Mouse (Mus musculus) CH12.LX (cell line): ENCODE results near the gene Ubap1. TPM values are rescaled to one million over a fixed set of nuclear protein-coding genes. Genes with fewer than 3 reads are reported as not detected.

ENCODE experiments used
- DNase-seq: peaks from one replicate; pipeline ENCODE4 v3.0.0-alpha.2; 2013; ENCODE audit errors: extremely low read depth
- H3K27ac ChIP-seq: 2 replicates; pipeline ENCODE4 v1.5.1; 2012; ENCODE audit warnings: low read depth, mild to moderate bottlenecking, control low read depth, moderate library complexity; ENCODE audit not compliant: insufficient read depth
- H3K27me3 ChIP-seq: replicated peaks from 2 replicates; pipeline ENCODE3; 2012; ENCODE audit warnings: inconsistent platforms
- H3K36me3 ChIP-seq, 2 experiments: replicated peaks in 1 of 2; 2 replicates each; pipeline versions ENCODE3 to v1.6.1; 2012; ENCODE audit warnings: inconsistent platforms in 1 of 2, low read length in 1 of 2, mild to moderate bottlenecking in 1 of 2, mixed read lengths in 1 of 2, moderate library complexity in 1 of 2; ENCODE audit not compliant: control insufficient read depth in 1 of 2, insufficient read depth in 1 of 2
- H3K4me1 ChIP-seq, 2 experiments: 2 replicates each; pipeline ENCODE4 v1.6.1; 2012; ENCODE audit warnings: inconsistent platforms in 1 of 2, moderate library complexity in 1 of 2; ENCODE audit not compliant: insufficient read depth in 2 of 2, control insufficient read depth in 1 of 2
- H3K4me2 ChIP-seq: 2 replicates; pipeline ENCODE4 v1.6.1; 2012; ENCODE audit warnings: low read depth, mild to moderate bottlenecking, control low read depth; ENCODE audit not compliant: poor library complexity, insufficient read depth, severe bottlenecking
- H3K4me3 ChIP-seq, 3 experiments: fragments of 150-350 bp in 1 of 3; sonication (generic) in 1 of 3; replicated peaks in 1 of 3; 2 replicates each; pipeline versions ENCODE3 to v1.5.1; 2011 to 2012; ENCODE audit warnings: low read depth in 2 of 3, low read length in 2 of 3, mild to moderate bottlenecking in 2 of 3, moderate library complexity in 2 of 3, control low read depth in 1 of 3, improper control_type of control experiment in 1 of 3, inconsistent platforms in 1 of 3, mixed read lengths in 1 of 3; ENCODE audit not compliant: poor library complexity in 1 of 3
- H3K79me2 ChIP-seq: replicated peaks from 2 replicates; pipeline ENCODE4 v1.6.1; 2012; ENCODE audit warnings: mild to moderate bottlenecking, moderate library complexity; ENCODE audit not compliant: control insufficient read depth, poor library complexity, insufficient read depth, severe bottlenecking; ENCODE audit errors: extremely low read depth
- H3K9ac ChIP-seq: 2 replicates; pipeline ENCODE4 v1.6.1; 2012; ENCODE audit warnings: low read depth, mild to moderate bottlenecking, control low read depth, moderate library complexity; ENCODE audit not compliant: insufficient read depth
- H3K9me3 ChIP-seq: replicated peaks from 2 replicates; pipeline ENCODE3; 2012; ENCODE audit warnings: low read length, inconsistent platforms, mixed read lengths
- E2F4 ChIP-seq: IDR thresholded peaks from 2 replicates; pipeline ENCODE4 v1.6.1; 2011; ENCODE audit warnings: low read depth, low read length, improper control_type of control experiment; ENCODE audit not compliant: insufficient replicate concordance
- EP300 ChIP-seq: IDR thresholded peaks from 2 replicates; pipeline ENCODE4 v1.6.1; 2011; ENCODE audit warnings: low read length, improper control_type of control experiment
- ETS1 ChIP-seq: conservative IDR thresholded peaks from 2 replicates; pipeline ENCODE4 v1.6.1; 2012; ENCODE audit warnings: low read depth, mild to moderate bottlenecking, inconsistent platforms, low read length, improper control_type of control experiment, moderate library complexity
- IRF4 ChIP-seq: IDR thresholded peaks from 2 replicates; pipeline ENCODE4 v1.6.1; 2014; ENCODE audit warnings: low read depth, mild to moderate bottlenecking, inconsistent platforms, low read length, improper control_type of control experiment
- MAX ChIP-seq: IDR thresholded peaks from 2 replicates; pipeline ENCODE4 v1.6.1; 2011; ENCODE audit warnings: low read length, improper control_type of control experiment
- MEF2A ChIP-seq: IDR thresholded peaks from 2 replicates; pipeline ENCODE4 v1.6.1; 2014; ENCODE audit warnings: low read depth, mild to moderate bottlenecking, inconsistent platforms, low read length, improper control_type of control experiment, borderline replicate concordance
- POLR2AphosphoS2 ChIP-seq: IDR thresholded peaks from 2 replicates; pipeline ENCODE4 v1.6.1; 2011; ENCODE audit warnings: low read depth, low read length, improper control_type of control experiment
- RAD21 ChIP-seq: IDR thresholded peaks from 2 replicates; pipeline ENCODE4 v1.6.1; 2011; ENCODE audit warnings: low read depth, mild to moderate bottlenecking, low read length, improper control_type of control experiment, moderate library complexity
- UBTF ChIP-seq: IDR thresholded peaks from 2 replicates; pipeline ENCODE4 v1.6.1; 2012; ENCODE audit warnings: low read depth, mild to moderate bottlenecking, inconsistent platforms, low read length, improper control_type of control experiment, moderate library complexity
- USF2 ChIP-seq: conservative IDR thresholded peaks from 2 replicates; pipeline ENCODE4 v1.6.1; 2011; ENCODE audit warnings: low read depth, low read length, improper control_type of control experiment
- ZC3H11A ChIP-seq: IDR thresholded peaks from 2 replicates; pipeline ENCODE4 v1.6.1; 2012; ENCODE audit warnings: low read depth, mild to moderate bottlenecking, inconsistent platforms, low read length, improper control_type of control experiment
- ZNF384 ChIP-seq: IDR thresholded peaks from 2 replicates; pipeline ENCODE4 v1.6.1; 2012; ENCODE audit warnings: low read depth, low read length, improper control_type of control experiment, inconsistent platforms
- dilution Hi-C: fragments of 300-500 bp; cut with MboI; formaldehyde crosslinking; loops from 2 replicates; pipeline ENCODE4 v1.14.3; 2020; ENCODE audit warnings: low sequenced_read_pairs; ENCODE audit not compliant: extremely low pct_unique_long_range_greater_than_20kb, extremely low pct_ligation_motif_present
- in situ Hi-C: fragments of 300-500 bp; cut with MboI; formaldehyde crosslinking; loops from 3 replicates; pipeline ENCODE4 v1.14.3; 2019; ENCODE audit warnings: low sequenced_read_pairs, low pct_ligation_motif_present, low pct_unique_long_range_greater_than_20kb, mixed read lengths
- polyA plus RNA-seq: library from polyadenylated mRNA; unstranded; fragments of >175 nt; gene quantifications from 2 replicates; pipeline ENCODE4 v1.2.1, GENCODE M21; 2012; ENCODE audit warnings: low read depth; ENCODE audit not compliant: insufficient read length
- total RNA-seq, 2 experiments: library from RNA; depleted of rRNA; stranded (reverse); fragments of 300-350 nt in 1 of 2; fragments of >200 nt in 1 of 2; gene quantifications; 2 replicates each; pipeline ENCODE4 v1.2.3; 2012 to 2014

Ubap1 gene
- total and polyA plus RNA-seq, 3 experiments: 11.5 to 22.3 (median 17.5) TPM

DNA sequence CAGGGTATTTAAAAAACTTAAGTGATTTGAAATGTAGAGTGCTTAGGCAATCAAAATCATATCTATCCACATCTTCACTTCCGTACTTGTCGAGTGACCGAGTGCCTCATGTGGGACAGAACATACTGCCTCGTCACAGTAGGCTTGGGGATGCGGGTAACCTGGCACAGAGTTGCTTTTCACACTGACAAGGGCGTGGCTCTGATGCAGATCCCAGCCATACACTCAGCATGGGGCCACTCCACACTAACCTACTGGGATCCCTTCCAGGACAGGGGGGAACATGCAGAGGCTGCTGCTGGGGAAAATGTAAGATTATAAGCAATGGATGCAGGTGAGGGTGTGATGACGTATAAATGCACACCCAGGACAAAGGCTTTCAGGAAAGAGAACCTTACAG, 45.1 kb upstream of the Ubap1 start:
- in situ Hi-C loops: loop anchor here (5.0 kb wide), 1 partner anchor 74 kb away; no protein-coding TSS in a partner anchor
- H3K9ac ChIP-seq: no peak overlapping the region
- TF ChIP-seq MEF2A (no peak), IRF4 (no peak), POLR2AphosphoS2 (no peak), USF2 (no peak), RAD21 (no peak), UBTF (no peak), ZC3H11A (no peak)
- no peak for DNase-seq
- no peak overlapping the region for H3K4me3 ChIP-seq
- peaks cover 13% of the 10 kb centered on the region for H3K79me2 ChIP-seq
- H3K9me3 ChIP-seq: no peaks in the 10 kb centered on the region
- no peak overlapping the region for H3K27ac ChIP-seq
- no peaks in the 10 kb centered on the region for H3K27me3 ChIP-seq
- no peak overlapping the region for H3K4me2 ChIP-seq
- H3K4me1 ChIP-seq: peaks cover 31 to 73% of the 10 kb centered on the region in 2 experiments
- dilution Hi-C loops: no loop called here
- peaks cover 47 to 81% of the 10 kb centered on the region in 2 experiments for H3K36me3 ChIP-seq

DNA sequence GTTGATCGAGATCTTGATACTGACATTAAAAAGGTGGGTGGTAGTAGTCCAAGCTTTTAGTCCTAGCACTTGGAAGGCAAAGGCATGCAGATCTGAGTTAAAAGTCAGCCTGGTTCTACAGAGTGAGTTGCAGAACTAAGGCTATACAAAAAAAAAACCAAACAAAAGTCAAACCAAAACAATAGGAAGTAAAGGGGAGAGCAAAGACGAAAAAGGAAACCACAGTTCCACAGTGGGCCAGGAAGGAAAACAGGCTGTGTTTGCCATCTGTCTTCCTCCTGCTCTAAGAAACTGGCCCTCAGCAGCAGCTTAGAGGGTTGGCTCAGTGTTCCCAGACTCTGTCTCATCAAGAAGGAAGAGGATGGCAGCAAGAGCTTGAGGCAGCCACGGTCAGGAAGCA, 44.5 kb upstream of the Ubap1 start:
- H3K27ac ChIP-seq: peak overlapping the region; percentile 34; the same call in 1 of the 2 replicates
- H3K9me3 ChIP-seq: no peaks in the 10 kb centered on the region
- peak overlapping the region; percentile 29; the same call in 1 of the 2 replicates for H3K9ac ChIP-seq
- H3K36me3 ChIP-seq: peaks cover 47 to 81% of the 10 kb centered on the region in 2 experiments
- TF ChIP-seq ETS1: no peak
- TF ChIP-seq ZNF384: peak; percentile 58
- no peak for TF ChIP-seq EP300
- no peak for TF ChIP-seq E2F4
- no peak for DNase-seq
- no peak overlapping the region for H3K4me3 ChIP-seq
- H3K4me2 ChIP-seq: peak overlapping the region; percentile 8; the same call in 1 of the 2 replicates
- no peaks in the 10 kb centered on the region for H3K27me3 ChIP-seq
- in situ Hi-C loops (loop anchor here (5.0 kb wide), 1 partner anchor 73 kb away; no protein-coding TSS in a partner anchor), dilution Hi-C loops (no loop called here)
- peaks cover 30 to 68% of the 10 kb centered on the region in 2 experiments for H3K4me1 ChIP-seq
- peaks cover 13% of the 10 kb centered on the region for H3K79me2 ChIP-seq

DNA sequence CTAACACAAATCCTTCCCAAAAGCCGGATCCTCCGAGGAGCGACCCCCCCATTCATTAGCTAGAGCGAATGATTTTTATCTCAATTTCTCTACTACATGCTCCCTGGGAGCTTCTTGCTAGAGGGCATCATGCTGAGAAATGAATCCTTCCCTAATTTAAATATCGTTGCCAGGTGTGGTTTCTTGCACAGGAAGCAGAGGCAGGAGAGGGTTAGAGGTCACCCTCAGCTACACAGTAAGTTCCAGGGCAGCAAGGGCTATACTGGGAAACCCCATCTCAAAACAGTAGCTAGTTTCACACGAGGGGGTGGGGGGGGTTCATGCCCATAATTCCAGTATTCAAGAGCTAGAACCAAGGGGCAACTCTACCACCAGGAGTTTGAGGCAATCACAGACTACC, 41.4 kb upstream of the Ubap1 start:
- H3K9ac ChIP-seq: no peak overlapping the region
- dilution Hi-C loops: no loop called here
- in situ Hi-C loops: no loop called here
- H3K27ac ChIP-seq: no peak overlapping the region
- no peaks in the 10 kb centered on the region for H3K27me3 ChIP-seq
- DNase-seq: peak; percentile 71
- no peak overlapping the region for H3K4me3 ChIP-seq
- no peaks in the 10 kb centered on the region for H3K9me3 ChIP-seq
- H3K4me2 ChIP-seq: 0 out of 2 replicates have a peak overlapping the region, but pooled peaks have one; percentile 16
- H3K36me3 ChIP-seq: peaks cover 25 to 67% of the 10 kb centered on the region in 2 experiments
- TF ChIP-seq ETS1: peak; percentile 22; the same call in 1 of the 2 replicates
- 0 out of 2 replicates have a peak, but pooled peaks have one; percentile 25 for TF ChIP-seq IRF4
- TF ChIP-seq MAX: no peak
- TF ChIP-seq, all 38 proteins: peak for 2
- Histone ChIP-seq H3K79me2 (peaks cover 22% of the 10 kb centered on the region), H3K4me1 (peaks cover 32 to 86% of the 10 kb centered on the region in 2 experiments)
